Mouse (Mus musculus) kidney, postnatal 36 days (tissue): Measurements from ENCODE around the gene Zyg11b.
A peak's percentile ranks its signal among the peaks of the same experiment; 100 is the strongest.

Source experiments
- DNase-seq, 2 experiments: peaks; one replicate each; pipeline ENCODE4 v3.0.0; 2021 to 2022; ENCODE audit warnings: mixed read lengths in 2 of 2

The Zyg11b gene

DNA sequence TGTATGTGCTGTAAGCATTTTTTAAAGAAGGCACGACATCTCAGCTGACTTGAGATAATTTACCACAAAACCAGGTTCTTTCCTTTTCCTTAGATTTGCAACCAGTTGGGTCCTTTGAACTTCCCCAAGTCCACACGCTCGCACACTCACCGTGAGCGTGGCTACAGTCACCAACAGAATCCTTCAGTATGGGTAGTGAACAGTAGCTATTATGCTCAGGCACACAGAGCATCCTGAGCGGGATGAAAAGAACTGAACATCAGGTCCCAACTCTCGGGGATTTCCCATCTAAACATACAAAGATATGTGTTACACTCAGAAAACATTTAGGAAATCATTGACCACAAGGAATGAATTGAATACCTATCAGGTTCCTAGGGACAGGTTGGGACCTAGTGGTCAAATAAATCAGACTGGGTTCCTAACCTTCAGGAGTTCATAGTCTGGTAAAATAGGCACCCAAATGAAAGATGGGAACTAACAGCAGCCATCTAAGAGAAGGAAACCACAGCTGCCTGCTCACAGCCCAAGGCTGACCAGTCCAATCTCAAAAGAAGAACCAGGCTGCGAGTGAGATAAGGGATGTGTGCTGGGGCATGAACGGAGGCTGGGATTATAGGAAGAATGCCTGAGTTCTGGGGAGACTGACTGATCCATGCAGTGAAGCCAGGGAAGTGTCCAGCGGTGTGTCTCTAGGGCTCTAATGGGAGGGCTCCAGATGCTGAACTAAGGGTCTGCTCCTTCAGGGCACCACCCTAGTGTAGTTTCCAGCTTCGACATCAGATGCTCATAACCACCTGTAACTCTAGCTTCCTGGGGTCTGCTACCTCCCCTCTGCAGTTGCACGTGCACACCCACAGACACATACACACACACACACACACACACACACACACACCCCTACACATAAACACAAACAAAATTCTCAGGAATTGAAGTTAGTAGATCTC lies 17.0 kb upstream of the Zyg11b start:
- no peak for DNase-seq

DNA sequence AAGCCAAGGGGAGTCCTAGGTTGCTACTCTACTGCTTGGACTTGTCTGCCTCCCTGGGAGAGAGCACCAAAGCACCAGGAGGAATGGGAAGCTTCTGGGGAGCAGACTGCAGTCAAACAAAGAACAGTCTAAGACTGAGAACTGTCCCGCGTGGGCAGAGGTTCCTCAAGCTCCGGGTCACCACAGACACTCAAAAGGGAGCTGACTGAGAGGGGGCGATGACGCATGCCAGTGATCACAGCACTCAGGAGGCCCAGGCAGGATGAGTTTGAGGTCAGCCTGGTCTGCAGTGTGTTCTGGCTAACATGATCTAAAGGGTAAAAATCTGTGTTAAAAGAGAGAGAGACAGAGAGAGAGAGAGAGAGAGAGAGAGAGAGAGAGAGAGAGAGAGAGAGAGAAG lies 13.1 kb upstream of the Zyg11b start:
- DNase-seq: no peak

DNA sequence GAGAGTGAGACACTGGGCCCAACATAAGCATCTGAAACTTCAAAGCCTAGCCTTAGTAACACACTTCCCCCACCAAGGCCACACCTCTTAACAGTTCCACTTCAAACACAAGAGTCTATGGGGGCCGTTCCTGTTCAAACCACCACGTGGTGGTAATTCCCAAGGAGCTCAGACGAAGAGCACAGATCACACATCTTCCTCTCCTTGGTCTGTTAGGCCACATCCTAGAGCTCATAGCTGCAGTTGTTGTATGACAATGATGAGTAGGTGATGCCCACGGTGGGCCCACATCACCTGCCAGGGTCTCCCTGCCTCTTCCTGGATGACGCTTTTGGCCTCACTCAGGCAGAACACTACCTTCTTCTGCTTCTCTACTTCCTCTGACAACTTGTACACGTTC lies 9.8 kb upstream of the Zyg11b start:
- no peak for DNase-seq

DNA sequence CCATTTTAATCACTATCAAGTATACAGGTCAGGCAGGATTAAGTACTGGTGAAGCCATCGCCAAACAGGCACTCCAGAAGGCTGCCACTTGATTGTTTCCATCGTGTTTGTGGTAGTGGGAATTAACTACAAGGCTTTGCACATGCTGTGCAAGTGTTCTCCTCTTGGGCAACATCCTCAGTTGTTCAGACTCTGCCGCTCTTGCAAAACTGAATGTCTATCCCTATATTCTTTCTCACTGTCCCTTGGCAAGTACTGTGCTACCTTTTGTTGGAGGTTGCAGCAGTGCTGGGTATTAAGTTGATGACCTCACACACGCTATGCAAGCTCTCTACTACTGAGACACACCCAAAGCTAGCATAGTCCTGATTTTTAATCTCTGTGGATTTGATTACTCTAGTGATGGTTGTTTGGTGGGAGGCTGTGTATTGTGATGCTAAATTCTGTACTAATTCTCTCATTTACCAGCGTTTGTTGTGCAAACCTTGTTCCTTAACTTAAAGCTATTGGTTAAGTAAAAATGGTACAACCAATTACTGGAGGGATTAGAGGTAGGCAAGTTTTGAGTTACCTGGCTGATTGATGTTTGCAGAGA lies 1.5 kb upstream of the Zyg11b start:
- DNase-seq: no peak

DNA sequence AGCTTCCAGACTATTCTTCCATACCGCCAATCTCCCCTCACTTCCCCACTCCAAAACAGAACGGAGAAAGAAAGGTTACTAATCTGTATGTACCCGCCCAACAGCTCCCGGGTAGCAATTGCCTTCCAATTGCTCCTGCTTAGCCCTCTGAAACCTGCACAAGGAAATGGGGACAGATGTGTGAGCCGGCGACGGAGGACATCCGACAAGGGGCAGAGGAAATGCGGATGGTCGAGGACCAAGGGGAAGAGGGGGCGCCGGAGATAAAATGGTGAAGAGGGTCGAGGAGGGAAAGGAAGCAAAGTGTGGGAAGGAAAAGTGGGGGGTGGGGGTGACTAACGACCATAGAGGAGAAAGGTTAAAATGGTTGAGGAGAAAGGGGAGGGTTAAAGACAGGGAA lies 630 bp downstream of the Zyg11b start:
- peak in 1 of 2 experiments; percentile 27 for DNase-seq

DNA sequence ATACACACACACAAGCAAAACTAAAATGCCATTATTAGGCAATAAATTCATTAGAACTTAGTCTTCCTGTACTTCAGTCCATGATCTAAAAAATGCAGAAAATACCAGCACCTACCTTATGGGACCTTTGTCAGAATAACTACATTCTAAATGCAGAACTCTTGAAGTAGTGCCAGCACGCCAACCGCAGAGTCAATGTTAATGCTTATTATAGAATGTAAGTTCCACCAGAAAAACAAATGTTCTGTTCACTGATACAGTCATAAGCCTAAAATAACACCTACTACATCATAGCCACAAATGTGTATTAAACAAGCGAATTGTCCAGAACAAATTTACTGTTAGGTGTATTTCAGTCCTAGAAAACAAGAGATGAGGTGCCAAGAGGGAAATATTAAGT lies 23.9 kb downstream of the Zyg11b start:
- no peak for DNase-seq

DNA sequence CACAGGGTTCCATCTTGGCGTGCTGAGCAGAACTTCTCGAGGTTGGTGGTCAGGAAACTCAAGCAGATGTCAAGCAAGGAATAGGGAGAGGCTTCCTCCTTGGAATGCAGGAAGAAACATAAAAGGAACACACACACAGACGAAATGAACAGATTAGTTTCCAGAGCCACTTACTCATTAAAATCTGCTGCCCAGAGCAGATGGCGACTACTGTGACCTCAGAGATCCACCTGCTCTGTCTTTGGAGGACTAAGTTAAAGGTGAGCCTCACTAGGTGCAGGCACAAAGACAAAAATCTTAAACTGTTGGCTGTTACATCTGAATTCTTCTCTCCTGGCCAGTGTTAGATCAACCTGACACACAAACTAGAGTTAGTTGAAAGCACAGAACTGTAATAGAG lies 28.6 kb downstream of the Zyg11b start:
- DNase-seq: no peak

DNA sequence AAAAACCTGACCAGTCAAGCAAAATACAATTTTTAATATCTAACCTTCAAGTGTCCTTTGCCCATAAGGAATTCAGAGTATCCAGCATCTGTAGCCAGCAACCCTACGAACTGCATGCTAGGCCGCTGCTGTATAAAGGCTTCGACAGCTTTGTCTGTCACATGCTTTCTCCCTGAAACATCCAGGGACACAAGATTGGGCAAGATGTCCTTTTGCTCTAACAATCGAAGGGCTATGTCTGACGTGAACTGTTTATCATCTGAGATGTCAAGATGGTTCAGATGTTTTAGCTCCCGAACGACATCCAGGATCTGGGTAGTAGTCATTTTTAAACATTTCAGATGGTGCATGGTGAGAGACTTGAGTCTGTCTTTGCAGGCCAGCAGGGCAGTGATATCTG lies 35.1 kb downstream of the Zyg11b start:
- DNase-seq: no peak

DNA sequence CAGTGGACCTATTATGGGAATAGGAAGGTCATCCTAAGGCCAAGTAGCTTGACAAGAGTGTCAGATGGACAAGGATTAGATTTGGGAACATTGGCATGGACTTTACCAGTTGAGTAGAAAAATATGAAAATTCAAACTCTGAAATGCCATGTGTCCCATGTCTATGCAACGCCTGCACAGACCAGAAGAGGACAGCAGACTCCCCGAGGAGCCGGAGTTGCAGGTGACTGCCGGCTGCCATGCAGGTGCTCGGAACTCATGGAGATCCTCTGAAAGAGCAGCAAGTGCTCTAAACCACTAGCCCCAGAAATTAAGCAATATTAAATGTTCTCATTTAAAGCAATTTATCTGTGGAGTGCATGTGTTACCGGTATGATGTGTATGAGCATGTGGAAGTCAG lies 47.6 kb downstream of the Zyg11b start:
- DNase-seq: peak; percentile 3 to 39

DNA sequence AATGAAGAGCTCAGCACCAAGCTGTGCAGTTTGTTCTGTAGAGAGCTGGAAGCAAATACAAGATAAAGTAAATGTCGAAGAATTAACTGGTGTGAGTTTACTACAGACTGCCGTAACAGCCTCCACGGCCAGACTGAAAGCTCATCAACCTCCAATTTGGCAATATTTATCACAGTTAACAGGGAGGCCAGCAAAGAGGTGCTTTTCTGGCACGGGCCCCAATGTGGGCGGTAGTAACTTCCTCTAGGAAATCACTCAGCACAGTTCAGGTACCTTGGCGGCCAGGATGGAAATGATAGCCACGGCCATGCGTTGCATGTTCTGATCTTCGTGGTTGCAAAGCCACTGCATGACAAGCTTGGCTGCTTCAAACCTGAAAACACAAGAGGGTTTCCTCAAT lies 50.4 kb downstream of the Zyg11b start:
- no peak for DNase-seq

DNA sequence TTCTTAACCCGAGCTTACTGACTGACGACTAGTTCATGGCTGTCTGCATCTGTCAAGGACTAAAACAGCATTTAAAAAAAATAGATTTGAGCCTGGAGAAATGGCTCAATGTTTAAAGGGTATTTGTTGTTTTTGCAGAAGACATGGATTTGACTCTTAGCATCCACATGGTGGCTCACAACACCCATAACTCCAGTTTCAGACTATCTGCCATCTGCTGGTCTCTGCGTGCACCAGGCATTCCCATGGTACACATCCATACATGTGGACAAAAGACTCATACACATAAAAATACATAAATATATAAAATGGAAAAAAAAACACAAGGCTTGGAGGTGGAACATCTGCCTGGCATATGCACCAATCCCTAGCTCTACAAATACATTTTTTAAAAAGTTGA lies 51.6 kb downstream of the Zyg11b start:
- DNase-seq: no peak

DNA sequence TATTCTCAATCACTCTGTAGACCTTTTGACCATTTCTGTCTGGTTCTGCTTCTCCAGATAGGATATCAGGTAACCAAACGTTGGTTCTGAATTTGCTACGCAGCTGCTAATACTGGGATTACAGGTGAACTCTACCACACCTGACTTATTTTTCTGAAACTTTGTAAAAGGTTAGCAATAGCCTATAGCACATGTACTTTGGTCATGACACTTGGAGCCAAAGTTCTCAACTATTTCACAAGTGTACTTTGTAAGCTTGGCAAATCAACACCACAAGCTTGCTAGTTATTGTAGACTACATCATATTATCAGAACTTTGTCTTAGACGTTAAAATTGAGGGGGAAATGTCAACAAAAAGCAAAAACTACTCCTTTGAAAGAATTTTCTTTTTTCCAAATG lies 67.2 kb downstream of the Zyg11b start:
- peak in 1 of 2 experiments; percentile 15 for DNase-seq

DNA sequence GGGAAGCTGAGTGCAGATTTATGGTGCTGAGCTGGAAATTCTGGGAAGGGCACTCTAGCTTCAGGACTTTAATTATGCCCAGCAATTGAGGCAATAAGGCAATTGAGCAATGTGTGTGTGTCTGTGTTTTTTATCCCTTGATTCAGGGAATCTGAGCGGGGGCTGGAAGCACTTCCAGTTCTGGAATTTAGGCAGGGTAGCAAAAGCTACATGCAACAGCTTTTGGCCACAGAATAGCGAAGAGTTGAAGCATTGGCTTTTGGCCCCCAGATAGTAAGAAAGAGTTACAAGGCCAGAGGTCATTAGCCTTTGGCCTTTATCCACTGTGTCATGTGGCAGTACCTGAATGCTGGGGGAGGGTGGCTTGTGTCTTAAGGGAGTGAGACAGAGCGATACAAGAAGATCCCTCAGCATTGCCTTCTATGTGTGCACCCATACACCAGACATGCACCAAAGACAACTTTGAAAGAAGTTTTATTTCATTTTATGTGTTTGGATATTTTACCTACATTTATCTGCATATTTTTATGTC lies 75.5 kb downstream of the Zyg11b start:
- DNase-seq: peak; percentile 31 to 32

DNA sequence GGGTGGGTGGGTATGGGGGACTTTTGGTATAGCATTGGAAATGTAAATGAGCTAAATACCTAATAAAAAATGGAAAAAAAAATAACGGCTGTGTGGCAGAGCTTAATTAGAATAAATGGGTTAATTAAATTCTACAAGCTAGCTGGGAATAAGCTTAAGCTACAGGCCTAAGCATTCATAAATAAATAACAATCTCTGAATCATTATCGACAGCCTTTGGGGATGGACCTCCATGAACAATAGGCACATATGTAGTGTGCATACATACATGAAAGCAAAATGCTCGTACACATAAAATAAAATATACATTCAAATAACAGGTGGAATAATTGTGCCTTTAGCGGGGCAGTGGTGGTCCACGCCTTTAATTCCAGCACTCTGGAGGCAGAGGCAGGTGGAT lies 78.4 kb downstream of the Zyg11b start:
- no peak for DNase-seq

DNA sequence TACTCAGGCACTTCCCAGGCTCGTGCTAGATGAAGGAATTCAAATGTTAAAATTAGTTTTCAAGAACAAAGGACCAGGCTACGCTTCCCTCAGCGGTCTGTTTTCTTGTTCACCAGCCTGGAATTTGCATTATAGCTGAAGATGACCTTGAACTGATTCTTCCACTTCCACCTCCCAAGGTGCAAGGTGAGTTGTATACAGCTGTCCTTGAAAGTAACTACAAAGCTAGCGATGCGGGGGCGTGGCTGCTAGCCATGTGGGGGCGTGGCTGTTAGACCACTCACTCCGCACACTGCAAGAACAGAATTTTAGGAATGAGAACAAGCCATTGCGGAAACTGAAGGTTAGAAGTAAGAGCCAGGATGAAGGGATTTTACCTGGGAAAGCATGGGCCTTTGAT lies 81.9 kb downstream of the Zyg11b start:
- peak in 1 of 2 experiments; percentile 12 for DNase-seq

DNA sequence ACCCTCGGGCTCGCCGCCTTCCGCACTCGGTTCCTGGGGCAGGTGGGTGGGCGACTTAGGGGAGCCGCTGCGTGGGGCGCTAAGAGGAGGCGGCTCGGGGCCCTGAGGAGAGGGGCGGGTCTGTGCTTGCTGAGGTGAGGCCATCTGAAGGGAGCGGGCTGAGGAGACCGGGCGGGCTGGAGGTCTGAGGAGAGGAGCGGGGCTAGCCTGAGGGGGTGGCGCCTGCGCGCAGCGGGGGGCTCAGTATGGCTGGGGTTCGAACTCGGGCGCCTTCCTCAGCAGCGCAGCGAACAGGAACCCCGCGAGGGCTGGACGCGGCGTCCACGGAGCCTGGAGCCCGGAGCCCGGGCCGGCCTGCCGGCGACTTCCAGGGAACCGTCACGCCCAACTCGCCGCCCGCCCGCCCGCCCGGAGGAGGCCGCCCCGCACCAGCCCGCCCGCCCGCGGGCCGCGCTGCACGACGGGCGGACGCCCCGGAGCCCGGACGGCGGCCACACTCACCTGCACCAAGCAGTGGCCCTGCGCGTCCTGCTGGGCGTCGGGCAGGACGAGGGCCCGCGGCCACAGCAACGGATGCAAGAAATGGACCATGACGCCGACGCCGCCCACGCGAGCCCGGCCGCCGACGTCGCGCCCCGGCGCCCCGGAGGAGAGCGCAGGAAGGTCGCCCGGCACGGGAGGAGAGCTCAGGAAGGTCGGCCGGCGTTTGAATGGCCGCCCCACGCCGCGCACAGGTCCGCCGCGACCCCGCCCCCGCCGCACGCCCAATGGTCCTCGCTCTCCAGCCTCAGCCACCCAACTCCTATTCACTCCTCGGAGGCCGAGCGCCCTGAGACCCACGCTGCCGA lies 83.3 kb downstream of the Zyg11b start, which contains the start of gene Zyg11a:
Gene Zyg11a, minus strand, starts transcription at position 717 of the 848 bp plus-strand sequence.
- peak; percentile 19 to 61 for DNase-seq

DNA sequence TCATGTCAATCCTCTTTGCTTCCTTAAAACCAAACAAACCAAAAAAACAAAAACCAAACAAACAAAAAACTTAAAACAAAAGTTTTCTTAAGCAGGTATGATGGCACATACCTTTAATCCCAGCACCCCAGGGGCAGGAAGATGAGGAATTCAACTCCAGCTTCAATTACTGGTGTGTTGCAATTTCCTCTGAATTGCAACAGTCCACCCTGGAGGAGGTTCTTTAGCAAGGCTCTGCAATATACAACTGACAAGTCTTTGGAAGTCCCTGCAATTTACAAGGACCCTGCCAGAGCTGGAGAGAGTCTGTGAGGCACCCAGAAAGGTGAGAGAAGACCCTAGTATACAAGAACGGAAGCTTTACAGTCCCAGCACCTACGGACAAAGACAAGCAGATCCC lies 87.9 kb downstream of the Zyg11b start:
- no peak for DNase-seq

DNA sequence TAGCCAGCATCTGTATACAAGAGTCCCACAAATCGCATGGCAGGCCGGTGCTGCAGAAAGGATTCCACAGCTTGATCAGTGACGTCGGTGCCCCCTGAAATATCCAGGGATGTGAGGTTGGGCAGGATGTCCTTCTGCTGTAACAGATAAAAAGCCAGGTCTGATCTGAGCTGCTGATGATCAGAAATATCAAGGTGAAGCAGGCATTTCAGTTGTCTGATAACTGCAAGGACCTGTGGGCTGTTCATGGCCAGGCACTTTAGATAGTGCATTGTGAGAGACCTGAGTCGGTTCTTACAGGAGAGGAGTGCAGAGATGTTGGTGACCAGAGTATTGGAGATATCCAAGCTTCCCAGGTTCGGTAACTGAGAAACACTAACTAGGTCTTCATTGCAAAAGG lies 96.3 kb downstream of the Zyg11b start:
- no peak for DNase-seq

DNA sequence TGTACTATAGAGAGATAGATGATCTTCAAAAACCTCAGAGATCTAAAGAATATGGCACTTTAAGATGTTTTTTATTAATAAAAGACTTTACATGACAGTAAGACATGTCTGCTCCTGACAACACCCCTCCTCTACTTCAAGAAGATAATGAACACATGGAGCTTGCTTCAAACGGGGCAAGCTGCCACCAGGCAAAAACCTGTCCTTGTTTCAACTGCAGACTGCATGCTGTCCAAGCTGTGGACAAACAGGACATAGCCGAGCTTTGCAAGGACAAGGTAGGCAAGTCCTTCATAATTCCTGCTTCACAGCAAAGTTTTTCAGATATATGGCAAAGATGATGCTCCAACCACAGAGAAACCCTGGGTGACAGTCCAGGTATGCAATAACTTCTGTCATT lies 101.7 kb downstream of the Zyg11b start:
- no peak for DNase-seq

DNA sequence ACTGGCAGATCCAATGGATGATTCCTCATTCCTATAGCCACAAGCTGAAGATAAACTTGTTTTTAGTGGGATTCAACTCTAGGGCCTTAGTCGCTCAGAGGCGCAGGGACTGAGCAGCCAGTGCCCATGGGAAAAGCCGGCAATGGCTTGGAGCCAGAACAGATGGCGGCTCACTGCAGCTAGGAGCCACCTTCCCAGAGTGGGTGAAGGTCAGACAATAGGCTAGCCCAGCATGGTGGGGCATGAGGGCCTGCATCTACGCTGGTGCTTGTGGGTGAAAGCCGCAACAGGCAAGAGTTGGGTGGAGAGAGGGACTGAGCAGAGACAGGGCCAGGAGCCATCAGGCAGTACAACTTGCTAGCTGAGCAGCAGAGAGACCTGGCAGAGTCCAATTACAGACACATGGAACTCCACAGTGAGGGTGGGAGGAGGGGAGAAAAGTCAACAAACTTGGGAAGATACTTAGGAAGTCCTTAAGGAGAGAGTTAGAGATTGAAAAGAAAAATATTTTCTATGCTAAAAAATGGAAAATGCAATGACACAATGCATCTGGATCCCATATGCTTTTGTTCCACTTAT lies 104.5 kb downstream of the Zyg11b start:
- no peak for DNase-seq

DNA sequence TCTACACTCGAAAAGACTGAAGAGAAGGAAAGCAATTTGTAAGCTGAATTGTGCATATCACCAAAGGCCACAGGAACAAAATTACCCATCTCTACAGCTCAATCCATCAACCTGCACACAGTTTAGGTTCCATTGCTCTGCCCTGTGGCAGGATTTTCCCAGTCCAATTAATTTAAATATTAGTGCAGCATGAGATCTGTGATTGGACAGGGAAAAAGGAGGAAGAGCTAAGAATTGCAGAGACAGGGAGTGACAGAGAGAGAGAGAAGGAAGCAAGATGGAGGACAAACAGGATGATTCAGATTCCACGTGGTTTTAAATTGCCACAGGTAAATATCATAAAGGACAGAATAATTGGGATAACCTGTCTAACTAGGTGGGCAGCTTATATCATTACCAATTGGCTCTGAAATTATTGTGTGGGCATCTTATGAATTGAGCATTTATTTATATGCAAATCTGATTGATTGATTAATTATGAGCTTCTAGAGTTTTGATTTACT lies 108.0 kb downstream of the Zyg11b start:
- no peak for DNase-seq

DNA sequence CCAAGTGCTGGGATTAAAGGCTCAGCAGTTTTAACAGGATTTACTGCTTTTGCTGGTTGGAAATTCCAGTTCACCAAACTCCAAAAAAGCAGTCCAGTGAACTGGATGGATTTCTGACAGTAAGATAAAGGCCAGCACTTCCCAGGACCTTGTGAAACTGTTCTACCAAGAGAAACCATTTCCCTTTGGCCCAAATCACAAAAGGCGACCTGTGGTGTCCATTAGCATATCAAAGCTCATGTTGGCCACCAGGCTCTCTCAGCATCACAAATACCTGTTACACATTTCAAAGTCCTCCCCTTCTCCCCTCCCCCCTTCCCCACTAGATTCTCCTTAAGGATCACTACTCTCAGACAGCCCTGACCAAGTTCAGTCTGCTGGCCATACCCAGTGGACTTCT lies 118.6 kb downstream of the Zyg11b start:
- no peak for DNase-seq
